Mouse (Mus musculus) embryonic facial prominence, embryonic 13.5 days (tissue): ENCODE results near the gene Blm. TPM values are rescaled to one million over a fixed set of nuclear protein-coding genes. Genes with fewer than 3 reads are reported as not detected.
A peak's percentile ranks its signal among the peaks of the same experiment; 100 is the strongest.

ENCODE experiments used
- ATAC-seq: fragments of 200-750 bp; cut with Nextera tagmentation; 2 replicates; pipeline ENCODE4 v1.8.0; 2017; ENCODE audit warnings: low read depth; ENCODE audit not compliant: insufficient number of reproducible peaks, insufficient read depth, low FRiP score, low TSS enrichment
- H3K27ac ChIP-seq: fragments of 300-500 bp; sonication (generic); 2 replicates; pipeline ENCODE4 v1.5.1; 2015; ENCODE audit warnings: moderate library complexity, mild to moderate bottlenecking, inconsistent platforms
- H3K27me3 ChIP-seq: fragments of 300-500 bp; sonication (generic); 2 replicates; pipeline ENCODE4 v1.6.1; 2015; ENCODE audit warnings: mild to moderate bottlenecking, inconsistent platforms
- H3K36me3 ChIP-seq: fragments of 300-500 bp; sonication (generic); 2 replicates; pipeline ENCODE4 v1.6.1; 2015; ENCODE audit warnings: mild to moderate bottlenecking, inconsistent platforms
- H3K4me1 ChIP-seq: fragments of 300-500 bp; sonication (generic); 2 replicates; pipeline ENCODE4 v1.6.1; 2015; ENCODE audit warnings: inconsistent platforms
- H3K4me2 ChIP-seq: fragments of 300-500 bp; sonication (generic); 2 replicates; pipeline ENCODE4 v1.6.1; 2015; ENCODE audit warnings: moderate library complexity, mild to moderate bottlenecking, inconsistent platforms
- H3K4me3 ChIP-seq: fragments of 300-500 bp; sonication (generic); 2 replicates; pipeline ENCODE4 v1.5.1; 2015; ENCODE audit warnings: mild to moderate bottlenecking, inconsistent platforms
- H3K9ac ChIP-seq: fragments of 300-500 bp; sonication (generic); 2 replicates; pipeline ENCODE4 v1.6.1; 2015; ENCODE audit warnings: mild to moderate bottlenecking, inconsistent platforms
- H3K9me3 ChIP-seq: fragments of 300-500 bp; sonication (generic); 2 replicates; pipeline ENCODE4 v1.6.1; 2016; ENCODE audit warnings: inconsistent platforms
- WGBS: fragments of 180-500 bp; shearing (Covaris S2); methylation state at CpG from one replicate; pipeline ENCODE4 v1.1.7; 2015; ENCODE audit warnings: mixed read lengths; 5-methylcytosine and 5-hydroxymethylcytosine counted together
- polyA plus RNA-seq: library from polyadenylated mRNA; unstranded; fragments of >200 nt; fragmentation: Nextera tagmentation; extraction: Ambion mirVana; gene quantifications from 2 replicates; pipeline ENCODE4 v1.2.1, GENCODE M21; 2015

Gene Blm
- polyA plus RNA-seq, 1 experiment from 2014 or later, result 28.3 TPM

DNA sequence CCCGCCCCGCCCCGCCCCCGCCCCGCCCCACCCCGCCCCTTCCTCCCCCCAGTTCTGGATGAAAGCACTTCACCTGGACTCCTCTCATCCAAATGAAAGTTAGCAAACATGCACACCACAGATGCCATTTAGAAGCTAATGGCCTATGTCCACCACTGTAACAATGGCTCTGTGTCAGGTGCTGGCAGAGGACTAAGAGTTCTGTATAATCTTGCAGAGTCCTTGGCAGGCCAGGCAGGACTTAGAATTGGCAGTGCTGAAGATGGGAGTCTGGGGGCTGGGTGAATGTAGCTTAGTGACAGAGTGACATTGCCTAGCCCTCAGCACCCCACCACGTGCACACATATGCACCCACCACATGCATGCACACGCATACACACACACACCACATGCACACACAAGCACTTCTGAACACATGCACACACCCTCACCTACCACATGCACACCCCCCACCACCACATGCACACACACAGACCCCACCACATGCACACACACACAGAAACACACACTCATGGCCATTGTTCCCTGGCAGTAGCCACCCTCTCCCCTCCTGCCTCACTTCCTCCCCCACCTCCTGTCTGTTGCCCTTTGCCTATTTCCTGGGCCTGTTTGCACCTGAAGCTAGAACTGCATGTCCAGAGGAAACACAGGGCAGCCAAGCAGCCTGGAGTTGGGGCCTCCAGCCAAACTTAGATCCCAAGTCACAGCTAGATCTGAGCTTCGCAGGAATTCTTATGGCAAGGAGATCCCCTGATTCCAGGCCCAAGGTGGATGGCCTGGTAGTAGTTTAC, 121.2 kb downstream of the Blm start:
- Histone ChIP-seq H3K4me3 (no peak overlapping the region), H3K36me3 (no peaks in the 10 kb centered on the region), H3K4me1 (no peaks in the 10 kb centered on the region), H3K9me3 (no peaks in the 10 kb centered on the region), H3K4me2 (no peak overlapping the region), H3K27me3 (no peaks in the 10 kb centered on the region), H3K27ac (no peak overlapping the region), H3K9ac (no peak overlapping the region)
- 87% methylated on average over 9 of the region's 9 CpGs for WGBS
- ATAC-seq, result no peak

- Histone ChIP-seq H3K9me3 (no peaks in the 10 kb centered on the region), H3K9ac (no peak overlapping the region), H3K4me3 (no peak overlapping the region), H3K4me1 (no peaks in the 10 kb centered on the region), H3K27me3 (no peaks in the 10 kb centered on the region), H3K27ac (no peak overlapping the region), H3K36me3 (no peaks in the 10 kb centered on the region), H3K4me2 (no peak overlapping the region)
- ATAC-seq, result no peak
- WGBS, result 72% methylated on average over 5 of the region's 5 CpGs
These were observed 122.1 kb downstream of the Blm start for GRCm38 (mm10) chr7:80412781-80413180.

GRCm38 (mm10) chr7:80412279-80412678, 122.6 kb downstream of the Blm start:
- 72% methylated on average over 10 of the region's 10 CpGs for WGBS
- no peak for ATAC-seq

DNA sequence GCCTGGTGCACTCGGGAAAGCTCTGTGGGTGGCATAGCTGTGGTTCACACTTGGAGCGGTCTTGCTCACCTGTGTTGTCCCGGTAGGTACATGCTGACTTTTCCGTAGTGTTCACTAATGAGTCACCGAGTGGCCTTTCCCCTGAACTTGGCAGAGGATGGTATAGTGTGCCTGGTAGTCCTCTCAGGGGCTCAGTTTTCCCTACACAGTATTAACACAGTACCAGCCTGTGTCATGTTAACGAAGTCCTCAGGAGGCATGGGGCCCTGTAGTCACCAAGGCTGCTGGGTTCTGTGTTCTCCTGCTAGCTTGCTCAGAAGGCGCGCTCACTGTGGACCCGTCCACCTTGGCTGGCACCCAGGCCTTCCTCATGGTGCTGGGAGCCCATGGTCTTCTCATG, 124.5 kb downstream of the Blm start:
- ATAC-seq, result no peak
- Histone ChIP-seq H3K36me3 (no peaks in the 10 kb centered on the region), H3K9ac (no peak overlapping the region)

More at GRCm38 (mm10) chr7:80412279-80412678, 122.6 kb downstream of the Blm start:
- no peaks in the 10 kb centered on the region for H3K4me1 ChIP-seq
- no peak overlapping the region for H3K27ac ChIP-seq
- no peak overlapping the region for H3K4me3 ChIP-seq
- no peak overlapping the region for H3K4me2 ChIP-seq
- no peaks in the 10 kb centered on the region for H3K27me3 ChIP-seq
- no peak overlapping the region for H3K9ac ChIP-seq
- no peaks in the 10 kb centered on the region for H3K9me3 ChIP-seq
- no peaks in the 10 kb centered on the region for H3K36me3 ChIP-seq

DNA sequence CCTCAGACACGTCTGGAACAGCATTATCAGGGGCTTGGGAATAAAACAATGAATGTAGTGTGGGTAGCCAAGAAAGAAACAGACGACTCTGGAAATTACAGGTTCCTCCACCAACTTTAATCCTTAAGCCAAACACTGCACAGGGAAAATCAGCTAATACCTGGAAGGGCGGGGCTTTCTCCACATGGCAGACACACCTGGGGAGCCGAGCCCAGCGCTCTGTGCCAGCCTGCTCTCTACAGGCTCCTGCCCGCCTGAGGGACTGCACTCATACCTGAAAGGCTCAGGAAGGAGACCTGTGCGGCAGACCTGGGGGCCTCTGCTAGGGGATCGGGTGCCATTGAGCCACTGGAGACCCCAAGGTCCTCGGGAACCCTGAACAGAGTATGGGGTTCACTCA, 127.2 kb downstream of the Blm start:
- Histone ChIP-seq H3K4me1 (peaks cover 14% of the 10 kb centered on the region), H3K36me3 (no peaks in the 10 kb centered on the region), H3K4me2 (no peak overlapping the region), H3K4me3 (no peak overlapping the region), H3K27ac (no peak overlapping the region; the same call in 1 of the 2 replicates), H3K9ac (no peak overlapping the region), H3K27me3 (peaks cover 7% of the 10 kb centered on the region; the same call in 1 of the 2 replicates), H3K9me3 (no peaks in the 10 kb centered on the region)
- WGBS, result 58% methylated on average over 9 of the region's 9 CpGs
- peak; percentile 54 for ATAC-seq

More for the DNA sequence above, 124.5 kb downstream of the Blm start:
- Histone ChIP-seq H3K4me2 (no peak overlapping the region), H3K4me1 (no peaks in the 10 kb centered on the region), H3K27me3 (no peaks in the 10 kb centered on the region), H3K27ac (no peak overlapping the region), H3K9me3 (no peaks in the 10 kb centered on the region), H3K4me3 (no peak overlapping the region)
- 82% methylated on average over 9 of the region's 9 CpGs for WGBS

GRCm38 (mm10) chr7:80406186-80406585, 128.7 kb downstream of the Blm start:
- no peak overlapping the region for H3K9ac ChIP-seq
- H3K27me3 ChIP-seq, result peaks cover 7% of the 10 kb centered on the region; the same call in 1 of the 2 replicates
- no peaks in the 10 kb centered on the region for H3K9me3 ChIP-seq
- ATAC-seq, result no peak
- peaks cover 21% of the 10 kb centered on the region for H3K4me1 ChIP-seq
- no peak overlapping the region for H3K4me2 ChIP-seq
- whole genome bisulfite sequencing, result 82% methylated on average over 3 of the region's 3 CpGs
- no peaks in the 10 kb centered on the region for H3K36me3 ChIP-seq
- no peak overlapping the region for H3K27ac ChIP-seq
- H3K4me3 ChIP-seq, result no peak overlapping the region

- H3K4me3 ChIP-seq, result no peak within 1 kb of the TSS
- 67% methylated on average over 9 of the region's 9 CpGs for WGBS
- H3K27ac ChIP-seq, result peak within 1 kb of the TSS; percentile 57
- ATAC-seq, result no peak
- no peak within 1 kb of the TSS for H3K4me2 ChIP-seq
- H3K27me3 ChIP-seq, result peaks cover 7% of the 10 kb centered on the region; the same call in 1 of the 2 replicates
- peaks cover 30% of the 10 kb centered on the region for H3K4me1 ChIP-seq
- no peaks in the 10 kb centered on the region for H3K36me3 ChIP-seq
- 0 out of 2 replicates have a peak within 1 kb of the TSS, but pooled peaks have one; percentile 27 for H3K9ac ChIP-seq
- no peaks in the 10 kb centered on the region for H3K9me3 ChIP-seq
These were observed 129.7 kb downstream of the Blm start, which contains the start of gene Furin for GRCm38 (mm10) chr7:80405188-80405695. Gene Furin, minus strand, starts transcription at chr7:80405436.

Other genes with a start within 250 kb of the Blm start
- 121 and 130 TPM in 2 replicates for gene Prc1, start 240.7 kb downstream of the Blm start, polyA plus RNA-seq
- 15.6 and 17.2 TPM in 2 replicates for gene Rccd1, start 210.7 kb downstream of the Blm start, polyA plus RNA-seq
- 49.0 and 53.1 TPM in 2 replicates for gene Unc45a, start 194.1 kb downstream of the Blm start, polyA plus RNA-seq
- 21.6 and 29.0 TPM in 2 replicates for gene Hddc3, start 192.0 kb downstream of the Blm start, polyA plus RNA-seq
- gene Man2a2, start 163.7 kb downstream of the Blm start, polyA plus RNA-seq, result 25.3 and 28.7 TPM in 2 replicates
- 12.8 and 13.8 TPM in 2 replicates for gene Fes, start 147.2 kb downstream of the Blm start, polyA plus RNA-seq
- 10.9 and 11.0 TPM in 2 replicates for gene Furin, start 129.7 kb downstream of the Blm start, polyA plus RNA-seq
- gene Crtc3, start 153.8 kb upstream of the Blm start, polyA plus RNA-seq, result 26.2 and 27.6 TPM in 2 replicates